Mouse (Mus musculus) heart, embryonic 11.5 days (tissue): Measurements from ENCODE around the gene Bicdl1. TPM values are rescaled to one million over a fixed set of nuclear protein-coding genes. Genes with fewer than 3 reads are reported as not detected.
A peak's percentile ranks its signal among the peaks of the same experiment; 100 is the strongest.

Experiments used
- ATAC-seq: fragments of 200-750 bp; cut with Nextera tagmentation; replicated peaks from 2 replicates; pipeline ENCODE4 v1.8.0; 2017; ENCODE audit warnings: moderate library complexity; ENCODE audit not compliant: insufficient number of reproducible peaks, low FRiP score, low TSS enrichment
- H3K27ac ChIP-seq: fragments of 300-500 bp; sonication (generic); 2 replicates; pipeline ENCODE4 v1.5.1; 2014; ENCODE audit warnings: mild to moderate bottlenecking, low read depth, low read length
- H3K27me3 ChIP-seq: fragments of 300-500 bp; sonication (generic); 2 replicates; pipeline ENCODE4 v1.6.1; 2014; ENCODE audit warnings: mild to moderate bottlenecking, low read length, mixed read lengths; ENCODE audit not compliant: control insufficient read depth, insufficient read depth
- H3K36me3 ChIP-seq: fragments of 300-500 bp; sonication (generic); 2 replicates; pipeline ENCODE4 v1.6.1; 2014; ENCODE audit warnings: mild to moderate bottlenecking, low read length, moderate library complexity, mixed read lengths; ENCODE audit not compliant: control insufficient read depth, insufficient read depth
- H3K4me1 ChIP-seq: fragments of 300-500 bp; sonication (generic); 2 replicates; pipeline ENCODE4 v1.6.1; 2014; ENCODE audit warnings: low read length; ENCODE audit not compliant: control insufficient read depth, insufficient read depth
- H3K4me2 ChIP-seq: fragments of 300-500 bp; sonication (generic); 2 replicates; pipeline ENCODE4 v1.6.1; 2014; ENCODE audit warnings: mild to moderate bottlenecking, moderate library complexity
- H3K4me3 ChIP-seq: fragments of 300-500 bp; sonication (generic); 2 replicates; pipeline ENCODE4 v1.5.1; 2014; ENCODE audit warnings: low read depth, low read length
- H3K9ac ChIP-seq: fragments of 300-500 bp; sonication (generic); 2 replicates; pipeline ENCODE4 v1.6.1; 2014; ENCODE audit warnings: mild to moderate bottlenecking, low read depth, low read length, moderate library complexity
- H3K9me3 ChIP-seq: fragments of 300-500 bp; sonication (generic); replicated peaks from 2 replicates; pipeline ENCODE4 v1.6.1; 2016; ENCODE audit warnings: low read length; ENCODE audit not compliant: control insufficient read depth
- WGBS: fragments of 180-500 bp; shearing (Covaris S2); extraction: QIAGEN DNeasy Blood & Tissue Kit; methylation state at CpG from one replicate; pipeline ENCODE4 v1.1.7; 2014; ENCODE audit not compliant: insufficient replicate concordance; 5-methylcytosine and 5-hydroxymethylcytosine counted together
- polyA plus RNA-seq: library from polyadenylated mRNA; unstranded; fragments of >200 nt; fragmentation: Nextera tagmentation; extraction: Ambion mirVana; gene quantifications from 2 replicates; pipeline ENCODE4 v1.2.1, GENCODE M21; 2014

Bicdl1 gene
- polyA plus RNA-seq, 1 experiment from 2014 or later = 6.6 TPM

GRCm38 (mm10) chr5:115628083-115628482, 103.3 kb downstream of the Bicdl1 start:
- 70% methylated on average over 8 of the region's 8 CpGs for WGBS
- no peak overlapping the region for H3K9ac ChIP-seq
- H3K27me3 ChIP-seq = no peaks in the 10 kb centered on the region

GRCm38 (mm10) chr5:115626237-115626886, 105.1 kb downstream of the Bicdl1 start:
- H3K9me3 ChIP-seq = no peaks in the 10 kb centered on the region
- peak overlapping the region; percentile 33 for H3K4me2 ChIP-seq
- H3K27ac ChIP-seq = peak overlapping the region; percentile 72; the same call in 1 of the 2 replicates
- peaks cover 4% of the 10 kb centered on the region; the same call in 1 of the 2 replicates for H3K36me3 ChIP-seq
- 65% methylated on average over 10 of the region's 10 CpGs for WGBS
- 0 out of 2 replicates have a peak, but pooled peaks cover 6% of the 10 kb centered on the region for H3K4me1 ChIP-seq
- ATAC-seq = peak; percentile 69; the same call in 1 of the 2 replicates
- no peak overlapping the region for H3K9ac ChIP-seq
- no peaks in the 10 kb centered on the region for H3K27me3 ChIP-seq
- H3K4me3 ChIP-seq = no peak overlapping the region

More at GRCm38 (mm10) chr5:115628083-115628482, 103.3 kb downstream of the Bicdl1 start:
- Histone ChIP-seq H3K27ac (no peak overlapping the region), H3K9me3 (no peaks in the 10 kb centered on the region), H3K4me2 (no peak overlapping the region), H3K36me3 (no peaks in the 10 kb centered on the region), H3K4me1 (peaks cover 12% of the 10 kb centered on the region; the same call in 1 of the 2 replicates), H3K4me3 (no peak overlapping the region)
- ATAC-seq = no peak

GRCm38 (mm10) chr5:115623694-115624440, 107.6 kb downstream of the Bicdl1 start:
- Histone ChIP-seq H3K4me2 (no peak overlapping the region), H3K27ac (no peak overlapping the region), H3K4me3 (no peak overlapping the region), H3K36me3 (peaks cover 15% of the 10 kb centered on the region), H3K9ac (no peak overlapping the region), H3K27me3 (no peaks in the 10 kb centered on the region), H3K9me3 (no peaks in the 10 kb centered on the region), H3K4me1 (no peaks in the 10 kb centered on the region)
- ATAC-seq = no peak
- WGBS = 86% methylated on average over 9 of the region's 9 CpGs

- ATAC-seq = no peak
- 89% methylated on average over 7 of the region's 7 CpGs for WGBS
- Histone ChIP-seq H3K4me1 (no peaks in the 10 kb centered on the region), H3K9me3 (no peaks in the 10 kb centered on the region), H3K4me2 (no peak overlapping the region), H3K9ac (no peak overlapping the region), H3K36me3 (peaks cover 20% of the 10 kb centered on the region), H3K4me3 (no peak overlapping the region), H3K27me3 (no peaks in the 10 kb centered on the region), H3K27ac (no peak overlapping the region)
Measured at GRCm38 (mm10) chr5:115622686-115623085, 108.7 kb downstream of the Bicdl1 start.

GRCm38 (mm10) chr5:115619690-115620089, 111.7 kb downstream of the Bicdl1 start:
- H3K4me1 ChIP-seq = no peaks in the 10 kb centered on the region
- WGBS = 88% methylated on average over 15 of the region's 15 CpGs
- H3K27ac ChIP-seq = no peak overlapping the region
- no peak overlapping the region for H3K9ac ChIP-seq
- ATAC-seq = no peak
- H3K36me3 ChIP-seq = peaks cover 41% of the 10 kb centered on the region
- H3K9me3 ChIP-seq = no peaks in the 10 kb centered on the region
- no peak overlapping the region for H3K4me2 ChIP-seq
- no peaks in the 10 kb centered on the region for H3K27me3 ChIP-seq
- H3K4me3 ChIP-seq = no peak overlapping the region

GRCm38 (mm10) chr5:115614948-115615347, 116.5 kb downstream of the Bicdl1 start:
- Histone ChIP-seq H3K9me3 (no peaks in the 10 kb centered on the region), H3K4me1 (no peaks in the 10 kb centered on the region), H3K27me3 (no peaks in the 10 kb centered on the region), H3K4me3 (no peak overlapping the region), H3K9ac (no peak overlapping the region), H3K4me2 (no peak overlapping the region), H3K27ac (no peak overlapping the region), H3K36me3 (peaks cover 71% of the 10 kb centered on the region)
- 74% methylated on average over 7 of the region's 7 CpGs for WGBS
- no peak for ATAC-seq

- H3K27me3 ChIP-seq = no peaks in the 10 kb centered on the region
- no peak overlapping the region for H3K4me3 ChIP-seq
- H3K27ac ChIP-seq = no peak overlapping the region
- H3K9me3 ChIP-seq = no peaks in the 10 kb centered on the region
- 89% methylated on average over 9 of the region's 9 CpGs for WGBS
- ATAC-seq = no peak
- H3K4me2 ChIP-seq = no peak overlapping the region
- no peak overlapping the region for H3K9ac ChIP-seq
- H3K4me1 ChIP-seq = no peaks in the 10 kb centered on the region
- peaks cover 72% of the 10 kb centered on the region for H3K36me3 ChIP-seq
Measured at GRCm38 (mm10) chr5:115613332-115613731, 118.1 kb downstream of the Bicdl1 start.

GRCm38 (mm10) chr5:115611566-115611965, 119.9 kb downstream of the Bicdl1 start:
- ATAC-seq = peak; percentile 38; the same call in 1 of the 2 replicates

More at GRCm38 (mm10) chr5:115611566-115611965, 119.9 kb downstream of the Bicdl1 start:
- Histone ChIP-seq H3K36me3 (peaks cover 67% of the 10 kb centered on the region), H3K27ac (peak overlapping the region; percentile 29; the same call in 1 of the 2 replicates), H3K4me3 (no peak overlapping the region), H3K9ac (no peak overlapping the region), H3K27me3 (no peaks in the 10 kb centered on the region), H3K4me2 (no peak overlapping the region), H3K4me1 (no peaks in the 10 kb centered on the region), H3K9me3 (no peaks in the 10 kb centered on the region)
- WGBS = 90% methylated on average over 11 of the region's 11 CpGs
